ENCODE assay signal across 27 mouse cellular contexts in the genomic region with DNA sequence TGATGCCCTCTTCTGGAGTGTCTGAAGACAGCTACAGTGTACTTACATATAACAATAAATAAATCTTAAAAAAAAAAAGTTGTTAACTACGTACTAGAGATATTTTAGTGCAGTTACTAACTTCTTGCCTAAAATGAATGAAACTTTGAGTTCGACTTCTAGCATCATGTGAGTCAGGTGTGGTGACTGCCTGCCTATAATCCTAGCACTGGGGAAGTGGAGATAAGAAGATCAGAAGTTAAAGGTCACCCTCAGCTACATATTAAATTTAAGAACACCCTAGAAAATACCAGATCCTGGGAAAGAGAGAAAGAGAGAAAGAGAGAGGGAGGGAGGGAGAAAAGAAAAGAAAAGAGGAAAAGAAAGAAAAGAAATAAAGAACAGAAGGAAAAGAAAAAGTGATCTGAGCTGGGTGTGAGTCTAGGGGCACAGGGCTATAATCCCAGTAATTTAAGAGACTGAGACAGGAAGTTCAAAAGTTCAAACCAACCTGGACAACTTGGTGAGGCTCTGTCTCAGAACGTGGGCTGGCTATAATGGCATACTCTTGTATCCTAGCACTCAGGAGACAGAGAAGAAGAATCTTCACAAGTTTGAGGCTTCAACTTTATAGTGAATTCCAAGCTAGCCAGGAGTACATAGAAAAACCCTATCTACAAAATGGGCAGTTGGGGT. TPM values are rescaled to one million over a fixed set of nuclear protein-coding genes. Genes with fewer than 3 reads are reported as not detected.
A peak's percentile ranks its signal among the peaks of the same experiment; 100 is the strongest.
DNase-seq lines count a peak whose midpoint lies in the region; ATAC-seq and TF ChIP-seq lines count a peak whose summit lies in the region.
"Had no signal": no experiment of that assay in that cellular context is flagged by ENCODE, and none has a peak within 500 bp of the region (broad histone marks: within the 10 kb centered on the region; RNA-seq: fewer than 3 reads in every experiment).

No protein-coding gene starts in this region.

- H3K36me3 ChIP-seq in MEL (ENCODE audit: control insufficient read depth in 1 of 2, insufficient read depth in 2 of 2, low read length in 2 of 2), result peaks cover 0 to 73% of the 10 kb centered on the region in 2 experiments; a peak in 2 of 4 replicates
- no peaks in the 10 kb centered on the region for H3K36me3 ChIP-seq in macrophage (ENCODE audit: inconsistent target)
- H3K36me3 ChIP-seq in hindbrain, embryonic 12.5 days, result no peaks in the 10 kb centered on the region
- H3K36me3 ChIP-seq: hindbrain, embryonic 13.5 days had no signal

- H3K9ac ChIP-seq in MEL (ENCODE audit: control insufficient read depth, low read depth, low read length, poor library complexity, severe bottlenecking), result no peak overlapping the region
- H3K9ac ChIP-seq in hindbrain, embryonic 12.5 days, result no peak overlapping the region
- H3K9ac ChIP-seq: forebrain, postnatal 0 days; hindbrain, embryonic 13.5 days had no signal

- WGBS in macrophage (ENCODE audit: missing documents), result 32% methylated on average over 2 of the region's 3 CpGs
- WGBS in hindbrain, embryonic 12.5 days, result 79% methylated on average over 3 of the region's 3 CpGs

- H3K4me1 ChIP-seq in MEL (ENCODE audit: control insufficient read depth in 1 of 2, insufficient read depth in 2 of 2, low read length in 2 of 2), result peaks cover 48 to 51% of the 10 kb centered on the region in 2 experiments
- H3K4me1 ChIP-seq in hindbrain, embryonic 12.5 days, result peaks cover 18% of the 10 kb centered on the region

- H3K79me2 ChIP-seq in MEL (ENCODE audit: control insufficient read depth, insufficient read depth, low read length, poor library complexity), result peaks cover 71% of the 10 kb centered on the region
- peaks cover 94% of the 10 kb centered on the region for H3K79me2 ChIP-seq in macrophage (ENCODE audit: inconsistent target)

- no peak for TF ChIP-seq RAD21 in MEL (IDR thresholded peaks at IDR 0.05; ENCODE audit: low read depth, low read length)

- no peak for TF ChIP-seq POLR2A in MEL (IDR thresholded peaks at IDR 0.05; ENCODE audit: control insufficient read depth in 1 of 2, insufficient read depth in 1 of 2, low read depth in 1 of 2, low read length in 2 of 2, poor library complexity in 1 of 2)

- no peak overlapping the region for H3K4me2 ChIP-seq in hindbrain, embryonic 12.5 days (replicated peaks)
- H3K4me2 ChIP-seq: heart, embryonic 11.5 days; hindbrain, embryonic 13.5 days had no signal

- TF ChIP-seq CTCF in left cerebral cortex, adult 2 months (IDR thresholded peaks at IDR 0.05), result no peak; the same call in 1 of the 2 replicates
- TF ChIP-seq CTCF in MEL (IDR thresholded peaks at IDR 0.05 in 2 of 3, conservative IDR thresholded peaks at IDR 0.05 in 1 of 3; ENCODE audit: control insufficient read depth in 1 of 3, insufficient read depth in 1 of 3, low read depth in 2 of 3, low read length in 3 of 3, poor library complexity in 1 of 3, severe bottlenecking in 1 of 3), result no peak

- no peaks in the 10 kb centered on the region for H3K9me3 ChIP-seq in MEL (replicated peaks; ENCODE audit: insufficient read depth, low read length)
- H3K9me3 ChIP-seq in hindbrain, embryonic 12.5 days (replicated peaks), result no peaks in the 10 kb centered on the region
- H3K9me3 ChIP-seq: hindbrain, embryonic 13.5 days had no signal

- DNase-seq in embryo, embryonic 11 days, result peak; percentile 7
- DNase-seq in embryo, embryonic 10 days (ENCODE audit: low spot score), result no peak
- DNase-seq in left cerebral cortex, adult 2 months (ENCODE audit: extremely low spot score in 1 of 2, low spot score in 2 of 2), result no peak
- no peak for DNase-seq in left cerebral cortex, adult 18-20 months (ENCODE audit: low spot score in 2 of 2)
- DNase-seq in MEL (ENCODE audit: low read depth, low spot score), result no peak
- no peak for DNase-seq in yolk sac, embryonic 10.5 days (ENCODE audit: low spot score)
- DNase-seq: adrenal gland, postnatal 10 days; adrenal gland, postnatal 36 days; cerebellum, adult 11 months; cerebellum, adult 2 months; cerebellum, adult 9-11 months; cerebellum, postnatal 25 days; forebrain, postnatal 0 days; gastrocnemius, adult 2 months; gastrocnemius, postnatal 14 days; heart, adult 11 months had no signal

- no peaks in the 10 kb centered on the region for H3K27me3 ChIP-seq in MEL (ENCODE audit: control insufficient read depth in 1 of 2, insufficient read depth in 2 of 2, low read length in 2 of 2)
- H3K27me3 ChIP-seq in hindbrain, embryonic 12.5 days, result no peaks in the 10 kb centered on the region
- H3K27me3 ChIP-seq: hindbrain, embryonic 13.5 days; Patski had no signal

- H3K27ac ChIP-seq in left cerebral cortex, adult 2 months, result peak overlapping the region; percentile 71; the same call in 1 of the 2 replicates
- H3K27ac ChIP-seq in MEL (ENCODE audit: control insufficient read depth, low read depth, low read length), result peak overlapping the region; percentile 27; the same call in 1 of the 2 replicates
- H3K27ac ChIP-seq in macrophage, result peak overlapping the region; percentile 80
- no peak overlapping the region for H3K27ac ChIP-seq in hindbrain, embryonic 12.5 days
- H3K27ac ChIP-seq: gastrocnemius, adult 2 months; hindbrain, embryonic 13.5 days had no signal

- no peak for ATAC-seq in hindbrain, embryonic 12.5 days (ENCODE audit: low FRiP score)
- ATAC-seq: forebrain, embryonic 14.5 days; forebrain, postnatal 0 days; hindbrain, embryonic 16.5 days; Patski had no signal

- intact Hi-C loops in left cerebral cortex, adult 2 months (cut with DNase I), result no loop called here

- no peak for TF ChIP-seq EP300 in MEL (IDR thresholded peaks at IDR 0.05; ENCODE audit: low read depth in 1 of 2, low read length in 2 of 2)

- no peak overlapping the region for H3K4me3 ChIP-seq in left cerebral cortex, adult 2 months
- H3K4me3 ChIP-seq in MEL (ENCODE audit: control insufficient read depth in 1 of 2, insufficient read depth in 1 of 2, low read depth in 2 of 2, low read length in 2 of 2) (no peak overlapping the region), macrophage (ENCODE audit: inconsistent target) (no peak overlapping the region)
- no peak overlapping the region for H3K4me3 ChIP-seq in hindbrain, embryonic 12.5 days
- H3K4me3 ChIP-seq: gastrocnemius, adult 2 months; hindbrain, embryonic 13.5 days had no signal

TF ChIP-seq in MEL, 35 proteins besides CTCF, POLR2A, EP300 and RAD21 (continues in another document):
- TF ChIP-seq TCF12 (IDR thresholded peaks at IDR 0.05; ENCODE audit: low read depth, low read length), result peak; percentile 20; the same call in 1 of the 2 replicates
- TF ChIP-seq ZC3H11A (IDR thresholded peaks at IDR 0.05; ENCODE audit: low read depth, low read length), result no peak
- no peak for TF ChIP-seq SMC3 (IDR thresholded peaks at IDR 0.05; ENCODE audit: low read depth, low read length)
- no peak for TF ChIP-seq ZMIZ1 (IDR thresholded peaks at IDR 0.05; ENCODE audit: low read depth, low read length)
- no peak for TF ChIP-seq TAL1 (IDR thresholded peaks at IDR 0.05; ENCODE audit: low read length)
- TF ChIP-seq MYB (IDR thresholded peaks at IDR 0.05; ENCODE audit: low read depth, low read length), result no peak
- TF ChIP-seq RCOR1 (IDR thresholded peaks at IDR 0.05; ENCODE audit: low read depth, low read length), result no peak
- no peak for TF ChIP-seq GATA1 (IDR thresholded peaks at IDR 0.05; ENCODE audit: low read depth, low read length)
- no peak for TF ChIP-seq ZNF384 (IDR thresholded peaks at IDR 0.05; ENCODE audit: low read depth, low read length)
- TF ChIP-seq USF1 (IDR thresholded peaks at IDR 0.05; ENCODE audit: low read depth, low read length), result no peak
- TF ChIP-seq MEF2A (IDR thresholded peaks at IDR 0.05; ENCODE audit: extremely low read depth, insufficient replicate concordance, low read depth, low read length, poor library complexity, severe bottlenecking), result no peak

RNA-seq across cellular contexts. Expression of a gene that starts 8.8 kb away (rescaled TPM):
- 100 to 1,000 TPM; 186 to 201 TPM for total RNA-seq in left cerebral cortex, adult 2 months (2021)
- total RNA-seq in left cerebral cortex, adult 18-20 months (2021), result 100 to 1,000 TPM; 194 to 195 TPM
- 33.8 and 36.5 TPM in 2 replicates for total RNA-seq in MEL (2012; rRNA removed)
- polyA plus RNA-seq in MEL (2012; ENCODE audit: insufficient read depth in 1 of 2, insufficient read length in 2 of 2, low read depth in 1 of 2, low replicate concordance in 2 of 2, missing spikeins in 1 of 2), result 100 to 1,000 TPM in 1 of 2 experiments, 10 to 100 TPM in 1; 83.5 to 118 TPM
- total RNA-seq in macrophage (2018; cell fraction: chromatin; rRNA removed), result 100 to 1,000 TPM in 3 of 26 experiments, 10 to 100 TPM in 23; 27.4 to 135 (median 65.5) TPM
- total RNA-seq in macrophage (2018; cell fraction: cytosol; rRNA removed), result 100 to 1,000 TPM in 10 of 26 experiments, 10 to 100 TPM in 16; 68.1 to 129 (median 92.1) TPM
- 100 to 1,000 TPM in 1 of 26 experiments, 10 to 100 TPM in 25; 49.3 to 106 (median 71.6) TPM for total RNA-seq in macrophage (2018; cell fraction: nucleus; rRNA removed)
- polyA plus RNA-seq in macrophage (2018), result 87.2 to 154 TPM (median 91.9 TPM) in 3 replicates
- polyA plus RNA-seq in hindbrain, embryonic 12.5 days (2016; fragmentation: Nextera tagmentation; extraction: Ambion mirVana), result 36.2 and 41.7 TPM in 2 replicates

RNA-seq across cellular contexts. Expression of a gene that starts 31.0 kb away (rescaled TPM):
- total RNA-seq in left cerebral cortex, adult 2 months (2021), result 1 to 10 TPM; 7.0 to 7.4 TPM
- total RNA-seq in left cerebral cortex, adult 18-20 months (2021), result 1 to 10 TPM; 9.2 to 9.3 TPM
- total RNA-seq in MEL (2012; rRNA removed), result 0.12 TPM in 1 of 2 replicates, not detected in the other
- polyA plus RNA-seq in MEL (2012; ENCODE audit: insufficient read depth in 1 of 2, insufficient read length in 2 of 2, low read depth in 1 of 2, low replicate concordance in 2 of 2, missing spikeins in 1 of 2) (not detected), macrophage (2018) (0.04 TPM in 1 of 3 replicates, not detected in the others)
- under 1 TPM in 2 of 26 experiments, not detected in 24; 0.16 to 0.35 TPM for total RNA-seq in macrophage (2018; cell fraction: chromatin; rRNA removed)
- under 1 TPM in 2 of 26 experiments, not detected in 24; 0.14 to 0.17 TPM for total RNA-seq in macrophage (2018; cell fraction: cytosol; rRNA removed)
- total RNA-seq in macrophage (2018; cell fraction: nucleus; rRNA removed), result not detected
- polyA plus RNA-seq in hindbrain, embryonic 12.5 days (2016; fragmentation: Nextera tagmentation; extraction: Ambion mirVana), result 55.6 and 63.0 TPM in 2 replicates
- total RNA-seq: common myeloid progenitor, adult 5-6 weeks; heart, adult 8-10 months; heart, postnatal 25 days; hematopoietic stem cell, adult 5-6 weeks had no signal

RNA-seq across cellular contexts. Expression of a gene that starts 56.7 kb away (rescaled TPM):
- 1 to 10 TPM; 2.1 to 3.2 TPM for total RNA-seq in left cerebral cortex, adult 2 months (2021)
- 1 to 10 TPM; 1.7 to 1.9 TPM for total RNA-seq in left cerebral cortex, adult 18-20 months (2021)
- 1.8 and 2.0 TPM in 2 replicates for total RNA-seq in MEL (2012; rRNA removed)
- polyA plus RNA-seq in MEL (2012; ENCODE audit: insufficient read depth in 1 of 2, insufficient read length in 2 of 2, low read depth in 1 of 2, low replicate concordance in 2 of 2, missing spikeins in 1 of 2) (1 to 10 TPM in 1 of 2 experiments, not detected in 1; 4.3 TPM), macrophage (2018) (0.46 to 0.93 TPM (median 0.59 TPM) in 3 replicates)
- total RNA-seq in macrophage (2018; cell fraction: chromatin; rRNA removed), result 10 to 100 TPM in 2 of 26 experiments, 1 to 10 TPM in 23, under 1 TPM in 1; 0.50 to 18.3 (median 3.5) TPM
- total RNA-seq in macrophage (2018; cell fraction: cytosol; rRNA removed), result under 1 TPM in 25 of 26 experiments, not detected in 1; 0.10 to 0.90 (median 0.40) TPM
- 1 to 10 TPM in 24 of 26 experiments, under 1 TPM in 2; 0.32 to 9.3 (median 2.2) TPM for total RNA-seq in macrophage (2018; cell fraction: nucleus; rRNA removed)
- polyA plus RNA-seq in hindbrain, embryonic 12.5 days (2016; fragmentation: Nextera tagmentation; extraction: Ambion mirVana), result 10.1 and 10.6 TPM in 2 replicates
